Mouse (Mus musculus): ENCODE measurements around the gene Med23. TPM values are rescaled to one million over a fixed set of nuclear protein-coding genes. Genes with fewer than 3 reads are reported as not detected.

The Med23 gene
- polyA plus RNA-seq, 1 experiment from 2014 or later: 16.1 TPM

DNA sequence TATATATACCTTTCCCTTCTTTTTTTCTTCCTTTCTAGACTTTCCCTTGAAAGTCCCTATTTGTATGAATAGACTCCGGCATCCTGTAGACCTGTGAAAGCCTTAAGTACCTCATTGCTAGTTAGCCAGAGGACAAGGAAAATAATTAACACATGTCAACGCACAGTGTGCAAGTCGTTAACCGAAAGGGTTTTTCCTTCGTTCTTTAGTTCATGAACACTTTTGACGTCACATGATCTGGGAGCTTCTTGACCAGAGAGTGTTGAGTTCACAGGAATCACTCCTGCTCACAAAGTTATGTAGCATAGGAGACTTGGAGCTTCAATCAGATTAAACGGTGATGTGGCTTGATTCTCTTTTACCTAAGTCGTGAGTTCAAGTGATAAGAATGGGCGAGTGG, 37.5 kb upstream of the Med23 start:
- Histone ChIP-seq H3K4me1 (replicated peaks) (peaks cover 4% of the 10 kb centered on the region; the same call in 1 of the 2 replicates), H3K36me3 (no peaks in the 10 kb centered on the region), H3K4me3 (replicated peaks) (no peak overlapping the region), H3K27me3 (replicated peaks) (no peaks in the 10 kb centered on the region), H3K9me3 (no peaks in the 10 kb centered on the region), H3K27ac (no peak overlapping the region), H3K9ac (no peak overlapping the region), H3K4me2 (replicated peaks) (no peak overlapping the region)
- WGBS: 92% methylated on average over 9 of the region's 9 CpGs
- no peak for ATAC-seq

DNA sequence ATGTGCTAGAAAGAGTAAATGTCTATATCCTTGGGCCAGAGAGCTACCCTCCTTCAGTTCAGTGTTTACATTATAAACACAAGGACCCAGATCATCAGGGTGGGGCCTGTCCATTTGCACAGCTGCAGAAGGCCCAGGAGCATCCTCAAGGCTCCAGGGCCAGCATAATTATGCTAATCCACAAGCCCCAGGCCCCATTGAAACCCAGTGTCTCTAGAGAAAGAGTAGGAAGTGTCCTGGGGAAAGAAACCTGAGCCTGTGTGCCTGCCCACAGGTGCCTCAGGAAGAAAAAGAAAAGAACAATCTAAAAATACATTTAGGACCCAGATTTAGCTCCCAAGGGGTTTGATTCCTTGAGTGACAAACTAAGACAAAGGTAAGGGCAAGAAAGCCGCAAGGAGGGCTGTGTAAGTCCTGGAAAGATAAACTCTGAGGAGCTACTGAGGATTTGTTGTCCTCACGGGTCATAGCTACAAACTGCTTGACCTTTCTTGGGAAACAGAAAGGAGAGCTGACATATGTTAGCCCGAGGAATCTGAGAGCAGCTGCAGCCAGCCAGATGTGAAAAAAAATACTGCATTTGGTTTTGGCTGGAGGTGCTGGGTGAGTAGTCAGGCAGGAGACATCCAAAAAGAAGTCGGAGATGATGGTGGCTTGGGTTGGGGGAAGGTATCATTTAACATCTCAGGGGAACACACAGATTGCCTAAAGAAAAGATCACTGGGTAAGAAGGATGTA, 35.0 kb upstream of the Med23 start:
- 19% methylated on average over 4 of the region's 4 CpGs for WGBS
- Histone ChIP-seq H3K9ac (no peak overlapping the region), H3K4me3 (replicated peaks) (no peak overlapping the region), H3K36me3 (no peaks in the 10 kb centered on the region), H3K27ac (no peak overlapping the region), H3K9me3 (no peaks in the 10 kb centered on the region), H3K4me1 (replicated peaks) (peaks cover 4% of the 10 kb centered on the region; the same call in 1 of the 2 replicates), H3K27me3 (replicated peaks) (no peaks in the 10 kb centered on the region), H3K4me2 (replicated peaks) (peak overlapping the region; percentile 46)
- ATAC-seq: peak; percentile 39; the same call in 1 of the 2 replicates

DNA sequence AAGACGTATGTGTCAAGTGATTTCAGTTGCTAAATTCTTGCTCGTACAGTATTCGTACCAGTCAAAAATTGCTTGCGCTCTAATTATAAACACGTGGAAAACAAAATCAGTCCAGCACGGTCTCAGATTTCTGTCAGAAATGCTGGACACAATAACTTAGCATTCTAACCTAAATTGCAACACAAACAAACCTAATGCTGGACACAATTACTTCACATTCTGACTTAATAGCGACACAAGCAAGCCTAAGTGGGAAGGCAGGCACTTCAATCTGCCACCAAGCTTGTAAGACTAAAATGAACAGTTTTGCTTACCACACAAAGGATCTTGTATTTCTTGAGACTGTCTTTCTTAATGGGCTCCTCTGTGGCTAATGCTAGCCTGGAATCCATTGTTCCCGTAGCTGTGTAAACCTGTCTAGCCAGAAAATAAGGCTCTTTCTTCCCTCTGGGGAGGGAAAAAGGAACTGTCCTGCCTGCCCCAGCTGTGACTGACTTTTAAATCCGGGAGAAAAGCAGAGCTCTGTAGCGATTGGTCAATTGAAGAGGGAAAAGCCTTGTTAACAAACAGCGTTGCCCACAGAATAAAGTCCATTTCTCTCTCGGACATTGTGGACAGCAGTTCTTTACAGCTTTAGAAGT, 34.0 kb upstream of the Med23 start:
- no peaks in the 10 kb centered on the region for H3K36me3 ChIP-seq
- H3K9me3 ChIP-seq: no peaks in the 10 kb centered on the region
- 0 out of 2 replicates have a peak overlapping the region, but pooled peaks have one; percentile 20 for H3K9ac ChIP-seq
- H3K4me2 ChIP-seq (replicated peaks): peak overlapping the region; percentile 46
- H3K4me1 ChIP-seq (replicated peaks): peaks cover 4% of the 10 kb centered on the region; the same call in 1 of the 2 replicates
- no peaks in the 10 kb centered on the region for H3K27me3 ChIP-seq (replicated peaks)
- 22% methylated on average over 12 of the region's 12 CpGs for WGBS
- peak overlapping the region; percentile 42; the same call in 1 of the 2 replicates for H3K27ac ChIP-seq
- ATAC-seq: peak; percentile 49; the same call in 1 of the 2 replicates
- H3K4me3 ChIP-seq (replicated peaks): peak overlapping the region; percentile 10

DNA sequence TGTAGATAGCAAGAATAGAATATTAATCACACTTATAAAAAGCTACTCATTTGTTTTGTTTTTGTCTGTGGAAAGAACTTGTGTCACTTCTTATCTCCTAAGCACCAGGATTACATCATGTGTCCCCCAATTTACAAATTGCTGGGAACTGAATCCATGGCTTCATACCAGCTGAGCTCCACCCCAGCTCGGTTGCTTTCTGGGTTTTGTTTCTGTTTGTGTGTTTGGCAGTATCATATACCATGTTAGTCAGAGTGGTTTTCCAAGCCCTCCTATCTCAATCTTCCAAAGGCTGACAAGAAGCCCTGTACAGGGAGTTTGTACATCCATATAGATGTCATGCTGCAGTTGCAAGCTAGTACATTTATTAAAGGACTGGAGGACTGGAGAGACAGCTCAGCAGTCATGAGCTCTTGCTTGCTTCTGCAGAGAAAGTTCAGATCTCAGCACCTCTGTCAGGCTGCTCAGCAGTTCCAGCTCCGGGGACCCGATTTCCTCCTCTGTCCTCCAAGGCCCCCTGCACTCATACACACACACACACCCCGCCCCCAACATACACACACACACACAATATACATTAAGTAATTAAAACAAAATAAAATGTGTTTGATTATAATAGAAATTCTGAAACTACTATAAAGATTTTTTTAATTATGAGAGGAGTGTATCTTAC, 33.3 kb upstream of the Med23 start:
- H3K4me3 ChIP-seq (replicated peaks): no peak overlapping the region
- peaks cover 4% of the 10 kb centered on the region; the same call in 1 of the 2 replicates for H3K4me1 ChIP-seq (replicated peaks)
- H3K9me3 ChIP-seq: no peaks in the 10 kb centered on the region
- H3K4me2 ChIP-seq (replicated peaks): peak overlapping the region; percentile 46
- H3K27ac ChIP-seq: no peak overlapping the region
- ATAC-seq: peak; percentile 43; the same call in 1 of the 2 replicates
- no peaks in the 10 kb centered on the region for H3K36me3 ChIP-seq
- WGBS: 43% methylated on average over 4 of the region's 4 CpGs
- H3K27me3 ChIP-seq (replicated peaks): no peaks in the 10 kb centered on the region
- no peak overlapping the region for H3K9ac ChIP-seq

DNA sequence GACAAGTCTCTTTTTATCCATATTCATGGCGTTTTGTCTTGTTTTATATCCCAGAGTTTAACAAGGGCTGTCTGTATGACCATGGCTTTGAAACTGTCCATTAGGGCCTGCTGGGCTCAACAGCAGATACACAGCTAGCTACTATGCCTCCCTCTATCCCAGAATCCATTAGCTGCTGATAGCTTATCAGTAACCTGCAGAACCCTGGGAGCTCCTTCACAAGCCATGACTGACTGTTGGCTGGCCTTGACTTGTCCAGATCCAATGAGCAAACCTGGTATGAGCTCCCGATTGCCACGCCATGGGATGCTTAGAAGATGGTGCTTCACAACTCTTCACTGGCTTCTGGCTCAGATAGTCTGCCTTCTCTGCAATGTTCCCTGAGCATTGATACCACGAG, 29.0 kb upstream of the Med23 start:
- Histone ChIP-seq H3K4me2 (replicated peaks) (no peak overlapping the region), H3K9me3 (no peaks in the 10 kb centered on the region), H3K4me1 (replicated peaks) (0 out of 2 replicates have a peak, but pooled peaks cover 3% of the 10 kb centered on the region), H3K4me3 (replicated peaks) (no peak overlapping the region), H3K36me3 (no peaks in the 10 kb centered on the region), H3K9ac (no peak overlapping the region), H3K27me3 (replicated peaks) (no peaks in the 10 kb centered on the region), H3K27ac (no peak overlapping the region)
- ATAC-seq: no peak
- 94% methylated on average over 4 of the region's 4 CpGs for WGBS

DNA sequence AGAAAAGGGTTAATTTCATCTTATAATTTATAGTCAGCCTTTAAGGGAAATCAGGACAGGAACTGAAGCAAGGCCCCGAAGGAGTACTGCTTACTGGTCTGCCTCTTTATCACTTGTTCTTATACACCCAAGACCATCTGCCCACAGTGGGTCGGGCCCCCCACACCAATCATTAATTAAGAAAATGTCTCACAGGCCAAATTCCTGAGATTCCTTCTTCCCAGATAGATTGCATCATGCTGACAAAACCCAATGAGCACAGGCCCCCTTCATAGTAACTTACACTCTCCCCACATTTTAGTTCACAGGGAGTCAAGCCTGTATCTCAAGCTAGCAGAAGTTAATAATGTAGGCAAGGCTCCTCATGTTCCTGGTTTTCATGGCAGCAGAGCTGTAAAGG, 27.8 kb upstream of the Med23 start:
- Histone ChIP-seq H3K27me3 (replicated peaks) (no peaks in the 10 kb centered on the region), H3K4me3 (replicated peaks) (no peak overlapping the region), H3K36me3 (no peaks in the 10 kb centered on the region), H3K27ac (no peak overlapping the region), H3K9ac (no peak overlapping the region), H3K9me3 (no peaks in the 10 kb centered on the region), H3K4me2 (replicated peaks) (no peak overlapping the region), H3K4me1 (replicated peaks) (no peaks in the 10 kb centered on the region)
- no peak for ATAC-seq
- 25% methylated on average over 2 of the region's 2 CpGs for WGBS

DNA sequence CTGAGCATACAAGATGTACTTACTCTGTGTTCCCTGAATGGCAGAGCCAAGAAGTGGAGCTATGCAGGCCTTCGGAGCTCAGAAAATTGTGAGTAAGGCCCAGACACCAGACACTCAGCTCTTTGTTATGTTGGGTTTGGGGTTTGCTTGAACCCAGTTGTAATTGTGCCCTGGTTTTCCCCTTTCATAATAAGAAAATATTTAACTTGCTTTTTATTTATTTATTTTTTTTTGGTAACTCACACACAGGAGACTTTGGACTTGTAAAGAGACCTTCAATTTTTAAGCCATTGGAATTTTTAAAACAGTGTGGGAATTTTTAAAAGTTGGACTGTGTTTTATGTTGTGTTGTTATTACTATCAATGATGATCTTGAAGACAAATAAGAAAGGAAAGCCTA, 27.1 kb upstream of the Med23 start, which contains the start of gene Enpp3:
Enpp3 (minus strand) TSS at position 148 of the 400 bp plus-strand sequence.
- no peak within 1 kb of the TSS for H3K4me3 ChIP-seq (replicated peaks)
- ATAC-seq: no peak
- WGBS: 79% methylated on average over 1 of the region's 1 CpGs
- no peaks in the 10 kb centered on the region for H3K36me3 ChIP-seq
- no peaks in the 10 kb centered on the region for H3K9me3 ChIP-seq
- H3K27me3 ChIP-seq (replicated peaks): no peaks in the 10 kb centered on the region
- H3K4me2 ChIP-seq (replicated peaks): no peak within 1 kb of the TSS
- no peak within 1 kb of the TSS for H3K27ac ChIP-seq
- H3K9ac ChIP-seq: no peak within 1 kb of the TSS
- no peaks in the 10 kb centered on the region for H3K4me1 ChIP-seq (replicated peaks)

DNA sequence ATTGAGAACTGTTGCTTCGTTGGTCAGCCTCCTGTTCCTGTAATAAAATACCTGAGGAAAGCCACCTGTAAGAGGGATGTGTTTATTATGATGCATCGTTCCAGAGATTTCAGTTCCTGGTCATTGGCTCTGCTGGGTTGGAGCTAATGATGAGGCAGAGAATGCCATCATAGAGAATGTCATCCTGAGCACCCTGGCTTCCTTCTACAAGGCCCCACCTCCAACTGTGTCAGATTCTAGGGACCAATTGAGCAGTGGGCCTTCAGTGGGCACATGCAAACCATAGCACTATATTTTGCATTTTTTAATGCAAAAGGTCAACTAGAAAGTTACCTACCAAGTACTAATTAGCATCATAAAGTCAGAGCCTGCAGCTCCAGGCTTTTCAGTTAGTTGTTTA, 6.6 kb upstream of the Med23 start:
- no peak overlapping the region for H3K4me2 ChIP-seq (replicated peaks)
- no peaks in the 10 kb centered on the region for H3K4me1 ChIP-seq (replicated peaks)
- H3K27me3 ChIP-seq (replicated peaks): no peaks in the 10 kb centered on the region
- ATAC-seq: no peak
- WGBS: 70% methylated on average over 2 of the region's 2 CpGs
- no peaks in the 10 kb centered on the region for H3K9me3 ChIP-seq
- no peak overlapping the region for H3K27ac ChIP-seq
- no peaks in the 10 kb centered on the region for H3K36me3 ChIP-seq
- no peak overlapping the region for H3K4me3 ChIP-seq (replicated peaks)
- H3K9ac ChIP-seq: no peak overlapping the region

DNA sequence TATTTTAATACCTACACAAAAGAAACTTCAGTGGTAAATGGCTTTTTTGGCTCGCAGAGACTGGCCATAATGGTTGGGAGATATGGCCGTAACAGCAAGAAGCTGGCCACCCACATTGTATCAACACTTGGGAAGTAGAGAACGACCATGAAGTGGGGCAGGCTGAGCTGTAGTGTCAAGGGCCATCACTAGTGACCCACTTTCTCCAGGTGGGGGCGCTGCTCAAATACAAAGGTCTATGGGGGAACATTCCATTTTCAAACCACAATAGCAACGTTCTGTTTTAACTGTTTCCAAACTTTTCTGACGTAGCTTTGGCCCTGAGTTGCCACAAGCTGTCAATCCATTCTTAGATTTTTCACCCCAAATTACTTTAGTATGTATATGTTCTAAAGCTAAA, 5.4 kb upstream of the Med23 start:
- no peak overlapping the region for H3K4me2 ChIP-seq (replicated peaks)
- H3K4me1 ChIP-seq (replicated peaks): no peaks in the 10 kb centered on the region
- H3K9ac ChIP-seq: no peak overlapping the region
- no peak overlapping the region for H3K27ac ChIP-seq
- WGBS: 73% methylated on average over 6 of the region's 6 CpGs
- H3K27me3 ChIP-seq (replicated peaks): no peaks in the 10 kb centered on the region
- H3K4me3 ChIP-seq (replicated peaks): no peak overlapping the region
- no peak for ATAC-seq
- H3K9me3 ChIP-seq: no peaks in the 10 kb centered on the region
- H3K36me3 ChIP-seq: no peaks in the 10 kb centered on the region

DNA sequence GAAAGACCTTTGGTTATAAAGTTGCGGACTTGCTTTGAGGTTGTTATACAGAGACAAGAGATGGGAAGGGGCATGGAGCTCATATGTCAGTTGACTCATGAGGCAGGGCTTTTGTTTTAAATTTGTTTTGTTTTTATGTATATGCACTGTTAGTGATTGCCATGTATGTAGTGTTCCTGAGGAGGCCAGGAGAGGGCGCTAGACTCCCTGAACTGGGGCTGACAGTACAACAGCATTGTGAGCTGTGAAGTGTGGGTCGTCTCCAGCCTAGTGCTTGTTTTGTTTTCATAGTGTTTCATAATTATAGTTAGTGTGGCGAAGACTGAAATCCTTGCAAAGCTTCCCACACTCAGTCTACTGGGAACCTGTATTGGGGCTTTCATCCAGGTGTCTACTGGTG, 3.8 kb downstream of the Med23 start:
- H3K27me3 ChIP-seq (replicated peaks): no peaks in the 10 kb centered on the region
- H3K9ac ChIP-seq: no peak overlapping the region
- peaks cover 32% of the 10 kb centered on the region for H3K36me3 ChIP-seq
- H3K27ac ChIP-seq: no peak overlapping the region
- no peak overlapping the region for H3K4me2 ChIP-seq (replicated peaks)
- no peaks in the 10 kb centered on the region for H3K4me1 ChIP-seq (replicated peaks)
- 74% methylated on average over 4 of the region's 4 CpGs for WGBS
- no peak overlapping the region for H3K4me3 ChIP-seq (replicated peaks)
- no peak for ATAC-seq
- no peaks in the 10 kb centered on the region for H3K9me3 ChIP-seq

DNA sequence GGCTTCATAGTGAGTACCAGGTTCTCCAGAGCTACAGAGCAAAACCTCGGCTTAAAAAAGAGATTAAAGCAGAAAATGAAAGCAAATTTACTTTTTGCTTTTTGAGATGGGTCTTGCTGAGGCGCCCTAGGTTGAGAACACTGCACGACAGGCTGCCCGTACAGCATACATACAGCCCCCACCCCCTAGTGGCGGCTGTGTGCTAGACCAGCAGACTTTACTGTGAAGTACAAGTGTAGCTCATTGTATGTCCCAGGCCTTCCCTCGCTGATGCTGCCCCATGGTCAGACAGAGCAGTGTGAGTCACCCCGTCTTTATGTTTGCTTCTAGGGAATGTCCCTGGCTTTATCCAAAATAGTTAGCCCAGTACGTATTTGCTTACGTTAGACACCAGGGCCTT, 16.2 kb downstream of the Med23 start:
- Histone ChIP-seq H3K27ac (no peak overlapping the region), H3K27me3 (replicated peaks) (no peaks in the 10 kb centered on the region), H3K9me3 (no peaks in the 10 kb centered on the region), H3K9ac (no peak overlapping the region), H3K4me2 (replicated peaks) (no peak overlapping the region), H3K36me3 (peaks cover 24% of the 10 kb centered on the region), H3K4me3 (replicated peaks) (no peak overlapping the region), H3K4me1 (replicated peaks) (no peaks in the 10 kb centered on the region)
- WGBS: 78% methylated on average over 9 of the region's 9 CpGs
- ATAC-seq: no peak

DNA sequence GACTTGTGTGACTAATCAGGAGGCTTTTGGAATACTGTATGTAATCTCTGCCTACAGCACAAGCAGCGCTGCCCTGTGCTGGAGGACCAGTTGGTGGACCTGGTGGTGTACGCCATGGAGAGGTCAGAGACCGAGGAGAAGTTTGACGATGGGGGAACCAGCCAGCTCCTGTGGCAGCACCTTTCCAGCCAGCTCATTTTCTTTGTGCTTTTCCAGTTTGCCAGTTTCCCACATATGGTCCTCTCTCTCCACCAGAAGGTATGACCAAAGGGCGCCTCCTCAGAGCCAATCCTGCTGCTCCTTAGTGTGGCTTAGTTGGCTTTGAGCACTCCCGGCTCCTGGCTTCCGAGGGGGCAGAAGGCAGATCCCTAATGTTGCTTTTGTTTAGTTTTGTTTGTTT, 18.6 kb downstream of the Med23 start:
- Histone ChIP-seq H3K27me3 (replicated peaks) (no peaks in the 10 kb centered on the region), H3K4me2 (replicated peaks) (no peak overlapping the region), H3K9ac (no peak overlapping the region), H3K4me3 (replicated peaks) (no peak overlapping the region), H3K36me3 (peaks cover 12% of the 10 kb centered on the region), H3K4me1 (replicated peaks) (no peaks in the 10 kb centered on the region), H3K27ac (no peak overlapping the region), H3K9me3 (no peaks in the 10 kb centered on the region)
- ATAC-seq: no peak
- 95% methylated on average over 7 of the region's 7 CpGs for WGBS
